Mouse (Mus musculus) left cerebral cortex, postnatal 4 days (tissue): ENCODE results near the gene Map7d1. TPM values are rescaled to one million over a fixed set of nuclear protein-coding genes. Genes with fewer than 3 reads are reported as not detected.

ENCODE experiments used
- DNase-seq: peaks from one replicate; pipeline ENCODE4 v3.0.0-alpha.2; 2022
- intact Hi-C: fragments of 180-260 bp; cut with DNase I; formaldehyde crosslinking; loops from one replicate; pipeline ENCODE4 v1.15.1; 2025
- total RNA-seq, 2 experiments: library from RNA; stranded (reverse); gene quantifications; 2 replicates each; pipeline ENCODE4 v1.2.3; 2021

The Map7d1 gene
- total RNA-seq, 2 experiments from 2014 or later, result 211 to 214 TPM

GRCm38 (mm10) chr4:126204661-126205230 is 51.4 kb downstream of the Map7d1 start:
- intact Hi-C loops, result no loop called here
- no peak for DNase-seq

- intact Hi-C loops, result no loop called here
- no peak for DNase-seq
Measured at GRCm38 (mm10) chr4:126204016-126204415, 52.1 kb downstream of the Map7d1 start.

- intact Hi-C loops, result no loop called here
- no peak for DNase-seq
Measured at GRCm38 (mm10) chr4:126203336-126203895, 52.7 kb downstream of the Map7d1 start.

DNA sequence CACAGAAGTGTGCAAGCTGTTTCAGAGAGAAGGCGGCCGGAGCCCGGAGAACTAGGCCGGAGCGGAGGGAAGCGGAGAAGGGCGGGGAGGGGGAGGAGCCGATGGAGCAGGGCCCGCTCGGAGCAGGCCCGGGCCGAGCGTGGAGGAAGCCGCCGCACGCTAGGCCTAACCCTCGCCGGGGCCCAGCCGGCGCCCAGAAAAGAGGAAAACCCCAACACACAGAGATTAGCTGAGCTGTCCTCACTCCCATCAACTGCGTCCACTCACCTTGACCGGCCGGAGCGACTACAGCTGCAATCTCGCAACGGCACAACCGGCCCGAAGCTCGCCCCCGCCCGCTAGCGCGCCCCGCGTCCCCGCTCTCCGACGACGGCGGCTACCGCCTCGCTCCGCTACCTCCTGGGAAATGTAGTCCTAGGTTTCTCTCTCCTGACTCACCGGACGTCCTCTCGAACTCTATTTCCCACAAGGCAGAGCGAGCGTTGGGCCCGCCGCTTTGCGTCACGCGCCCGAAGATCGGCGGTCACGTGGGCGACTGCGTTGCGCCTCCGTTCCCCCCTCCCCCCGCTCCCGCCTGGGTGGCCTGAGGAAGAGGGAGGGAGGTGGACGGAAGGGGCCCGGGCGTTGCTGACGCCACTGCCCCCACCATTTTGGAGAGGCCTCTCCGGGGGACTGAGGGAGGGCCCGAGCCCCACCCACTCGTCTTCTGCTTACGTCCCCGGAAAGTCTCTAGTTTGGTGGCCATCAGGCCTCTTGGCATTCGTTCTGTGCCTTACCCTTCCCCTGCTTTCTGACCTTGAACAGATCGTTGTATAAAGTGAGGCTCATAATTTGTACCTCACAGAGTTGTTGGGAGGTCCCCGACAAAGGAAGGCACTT is 53.6 kb downstream of the Map7d1 start, which contains the start of gene Thrap3:
Thrap3 (minus strand) TSS at position 458 of the 879 bp plus-strand sequence.
- DNase-seq, result peak; percentile 99
- intact Hi-C loops, result no loop called here

GRCm38 (mm10) chr4:126201514-126202302 is 54.4 kb downstream of the Map7d1 start:
- intact Hi-C loops, result no loop called here
- peak; percentile 12 for DNase-seq

DNA sequence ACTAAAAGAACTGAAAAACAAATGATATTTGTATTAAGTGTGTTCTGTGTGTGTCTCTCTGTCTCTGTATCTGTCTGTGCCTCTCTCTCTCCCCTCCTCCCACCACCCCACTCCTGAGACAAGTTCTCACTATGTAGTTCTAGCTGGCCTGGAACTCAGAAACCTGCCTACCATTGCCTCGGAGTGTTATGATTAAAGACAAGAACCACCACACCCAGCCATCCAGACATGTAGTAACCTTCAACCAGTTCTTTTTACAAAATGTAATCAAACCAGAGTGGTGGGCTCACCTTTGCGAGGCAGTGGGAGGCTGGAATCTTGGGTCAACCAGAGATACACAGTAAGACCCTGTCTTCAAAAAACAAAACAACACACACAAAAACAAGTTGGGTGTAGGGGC is 55.5 kb downstream of the Map7d1 start:
- intact Hi-C loops, result no loop called here
- no peak for DNase-seq

DNA sequence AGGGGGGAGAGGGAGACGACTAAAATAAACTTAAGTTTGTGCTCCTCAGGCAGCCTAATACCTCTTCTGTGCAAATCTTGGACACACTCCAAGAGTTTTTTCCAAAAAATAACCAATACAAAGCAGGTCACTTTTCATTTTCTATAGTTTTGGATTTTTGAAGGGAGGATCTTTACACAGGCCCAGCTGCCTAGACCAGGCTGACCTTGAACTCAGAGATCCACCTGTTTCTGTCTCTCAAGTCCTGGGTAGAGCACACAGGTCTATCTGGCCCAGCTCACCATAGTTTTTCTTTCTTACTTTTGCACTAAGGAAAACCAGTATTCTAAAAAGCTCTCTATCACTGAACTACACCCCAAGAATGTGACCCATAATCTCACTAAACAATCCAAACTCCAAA is 56.1 kb downstream of the Map7d1 start:
- intact Hi-C loops, result no loop called here
- DNase-seq, result no peak

DNA sequence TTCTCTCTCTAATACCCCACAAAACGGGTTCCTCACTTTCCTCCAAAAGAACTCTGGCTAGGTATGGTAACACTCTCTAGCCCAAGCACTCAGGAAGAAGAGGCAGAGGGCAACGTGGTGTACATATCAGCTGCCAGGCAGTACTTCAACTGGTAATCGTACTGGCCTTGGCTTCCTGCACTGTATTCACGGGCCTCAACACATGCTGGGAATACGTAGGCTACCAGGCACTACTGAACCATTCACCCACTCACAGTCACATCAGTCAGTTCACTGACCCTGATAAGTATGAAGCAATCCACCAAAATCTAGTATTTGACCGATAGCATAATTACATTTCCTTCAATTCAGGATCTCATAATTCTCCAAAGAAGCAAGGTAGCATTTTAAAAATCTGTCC is 56.6 kb downstream of the Map7d1 start:
- DNase-seq, result no peak
- intact Hi-C loops, result no loop called here

GRCm38 (mm10) chr4:126197485-126197884 is 58.7 kb downstream of the Map7d1 start:
- intact Hi-C loops, result no loop called here
- no peak for DNase-seq

DNA sequence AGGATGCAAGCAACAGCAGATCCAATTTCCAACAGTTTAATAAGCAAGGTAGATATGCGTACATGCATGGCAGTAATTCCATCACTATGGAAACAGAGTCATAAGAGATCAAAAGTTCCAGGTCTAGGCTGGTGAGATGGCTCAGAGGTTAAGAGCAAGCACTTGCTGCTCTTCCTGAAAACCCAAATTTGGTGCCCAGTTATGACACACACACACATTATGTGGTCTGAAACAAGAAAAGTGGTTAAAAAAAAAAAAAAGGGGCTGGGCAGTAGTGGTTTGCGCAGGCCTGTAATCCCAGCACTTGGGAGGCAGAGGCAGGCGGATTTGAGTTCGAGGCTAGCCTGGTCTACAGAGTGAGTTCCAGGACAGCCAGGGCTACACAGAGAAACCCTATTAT is 61.2 kb downstream of the Map7d1 start:
- intact Hi-C loops, result no loop called here
- no peak for DNase-seq

- DNase-seq, result no peak
- intact Hi-C loops, result no loop called here
Measured at GRCm38 (mm10) chr4:126194216-126194615, 61.9 kb downstream of the Map7d1 start.

DNA sequence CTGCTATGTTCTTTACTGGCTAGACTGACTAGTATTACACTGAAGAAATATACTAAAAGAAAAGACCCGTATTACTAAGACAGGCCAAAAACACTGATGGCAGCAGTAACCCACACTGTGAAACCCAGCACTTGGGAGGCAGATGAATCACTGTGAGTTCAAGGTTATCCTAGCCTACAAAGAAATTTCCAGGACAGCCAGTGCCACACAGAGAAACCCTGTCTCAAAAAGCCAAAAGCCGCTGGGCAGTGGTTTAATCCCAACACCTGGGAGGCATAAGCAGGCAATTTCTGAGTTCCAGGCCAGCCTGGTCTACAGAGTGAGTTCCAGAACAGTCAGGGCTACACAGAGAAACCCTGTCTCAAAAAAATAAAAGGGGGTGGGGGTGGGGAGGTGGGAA is 65.5 kb downstream of the Map7d1 start:
- intact Hi-C loops, result no loop called here
- no peak for DNase-seq

GRCm38 (mm10) chr4:126187096-126187495 is 69.0 kb downstream of the Map7d1 start:
- DNase-seq, result no peak
- intact Hi-C loops, result no loop called here

- no peak for DNase-seq
- intact Hi-C loops, result loop anchor here (5.0 kb wide), 1 partner anchor 74 kb away; the partner anchor contains the start of gene Map7d1
Measured at GRCm38 (mm10) chr4:126183034-126183433, 73.1 kb downstream of the Map7d1 start.

Other genes with a start within 250 kb of the Map7d1 start
- 1 to 10 TPM in 1 of 2 experiments, under 1 TPM in 1; 0.66 to 1.1 TPM for gene Csf3r, start 231.8 kb downstream of the Map7d1 start, total RNA-seq
- gene Mrps15, start 209.4 kb downstream of the Map7d1 start, total RNA-seq, result 10 to 100 TPM; 52.3 to 60.6 TPM
- 10 to 100 TPM; 35.3 to 37.9 TPM for gene Oscp1, start 197.8 kb downstream of the Map7d1 start, total RNA-seq
- gene Lsm10, start 159.7 kb downstream of the Map7d1 start, total RNA-seq, result 10 to 100 TPM; 23.9 to 25.3 TPM
- gene Stk40, start 152.4 kb downstream of the Map7d1 start, total RNA-seq, result 10 to 100 TPM; 23.7 to 25.0 TPM
- gene Eva1b, start 108.6 kb downstream of the Map7d1 start, total RNA-seq, result 1 to 10 TPM; 6.3 to 7.2 TPM
- 1 to 10 TPM in 1 of 2 experiments, under 1 TPM in 1; 0.58 to 1.3 TPM for gene Sh3d21, start 92.9 kb downstream of the Map7d1 start, total RNA-seq
- 100 to 1,000 TPM; 165 TPM for gene Thrap3, start 53.6 kb downstream of the Map7d1 start, total RNA-seq
- 100 to 1,000 TPM; 102 to 105 TPM for gene Trappc3, start 6.0 kb upstream of the Map7d1 start, total RNA-seq
- 1 to 10 TPM; 2.2 to 3.4 TPM for gene Col8a2, start 30.4 kb upstream of the Map7d1 start, total RNA-seq
- 10 to 100 TPM; 37.8 to 39.5 TPM for gene Adprhl2, start 65.4 kb upstream of the Map7d1 start, total RNA-seq
- 1 to 10 TPM; 3.5 to 5.1 TPM for gene Tekt2, start 69.3 kb upstream of the Map7d1 start, total RNA-seq
- gene Ago3, start 173.2 kb upstream of the Map7d1 start, total RNA-seq, result 10 to 100 TPM; 23.3 to 35.4 TPM
- gene Ago1, start 212.2 kb upstream of the Map7d1 start, total RNA-seq, result 10 to 100 TPM; 95.9 to 99.0 TPM